8 mouse cellular contexts compared by ENCODE assay signal in the genomic region with DNA sequence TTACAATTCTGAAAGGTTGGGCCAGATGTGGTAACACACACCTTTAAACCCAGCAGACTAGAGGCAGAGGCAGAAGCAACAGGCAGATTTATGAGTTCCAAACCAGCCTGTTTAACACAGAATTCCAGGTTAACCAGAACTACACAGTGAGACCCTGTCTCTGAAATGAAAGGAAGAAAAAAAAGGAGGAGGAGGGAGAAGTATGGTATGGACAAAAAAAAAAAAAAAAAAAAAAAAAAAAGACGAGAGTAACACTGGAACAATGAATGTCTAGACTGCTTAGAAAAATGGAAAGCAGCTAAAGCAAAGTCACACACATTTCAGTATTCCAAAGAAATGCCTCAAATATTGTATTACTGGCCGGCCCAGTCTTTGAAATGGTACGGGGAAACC. TPM values are rescaled to one million over a fixed set of nuclear protein-coding genes. Genes with fewer than 3 reads are reported as not detected.
DNase-seq lines count a peak whose midpoint lies in the region; ATAC-seq and TF ChIP-seq lines count a peak whose summit lies in the region.

No protein-coding gene starts in this region.

- no peaks in the 10 kb centered on the region for H3K27me3 ChIP-seq in heart, embryonic 11.5 days (ENCODE audit: control insufficient read depth, insufficient read depth, low read length)
- no peaks in the 10 kb centered on the region for H3K27me3 ChIP-seq in C2C12 (ENCODE audit: control insufficient read depth, insufficient read depth, insufficient read length)
- H3K27me3 ChIP-seq in forebrain, embryonic 14.5 days (replicated peaks; ENCODE audit: control insufficient read depth, insufficient read depth, low read length), result no peaks in the 10 kb centered on the region
- no peaks in the 10 kb centered on the region for H3K27me3 ChIP-seq in liver, embryonic 16.5 days (ENCODE audit: control insufficient read depth, insufficient read depth, low read depth, low read length)

- H3K36me3 ChIP-seq in heart, embryonic 11.5 days (ENCODE audit: control insufficient read depth, insufficient read depth, low read length), result no peaks in the 10 kb centered on the region
- H3K36me3 ChIP-seq in C2C12 (ENCODE audit: control insufficient read depth, insufficient read depth), result no peaks in the 10 kb centered on the region
- H3K36me3 ChIP-seq in forebrain, embryonic 14.5 days (ENCODE audit: control insufficient read depth, insufficient read depth, low read length), result no peaks in the 10 kb centered on the region
- no peaks in the 10 kb centered on the region; the same call in 1 of the 2 replicates for H3K36me3 ChIP-seq in liver, embryonic 16.5 days (ENCODE audit: control insufficient read depth, insufficient read depth)

- DNase-seq in heart, adult 18-20 months, result no peak
- no peak for DNase-seq in forebrain, embryonic 14.5 days (ENCODE audit: low spot score)
- DNase-seq in gastrocnemius, postnatal 4 days (ENCODE audit: low spot score in 2 of 2), result no peak
- no peak for DNase-seq in ovary, adult 18-20 months (ENCODE audit: low spot score)
- no peak for DNase-seq in thymus, adult 18-20 months

- peak overlapping the region; percentile 84 for H3K9ac ChIP-seq in heart, embryonic 11.5 days (ENCODE audit: low read depth, low read length)
- H3K9ac ChIP-seq in forebrain, embryonic 14.5 days (ENCODE audit: low read length), result peak overlapping the region; percentile 75
- peak overlapping the region; percentile 82 for H3K9ac ChIP-seq in liver, embryonic 16.5 days (ENCODE audit: low read depth, low read length)

- peaks cover 68% of the 10 kb centered on the region for H3K79me2 ChIP-seq in C2C12 (ENCODE audit: control insufficient read depth, insufficient read depth)

- peak overlapping the region; percentile 77 for H3ac ChIP-seq in C2C12 (ENCODE audit: control insufficient read depth, insufficient read length, low read depth)

- 0% methylated on average over 3 of the region's 3 CpGs for WGBS in heart, embryonic 11.5 days (ENCODE audit: insufficient replicate concordance)
- 1% methylated on average over 3 of the region's 3 CpGs for WGBS in forebrain, embryonic 14.5 days
- 1% methylated on average over 3 of the region's 3 CpGs for WGBS in liver, embryonic 16.5 days (ENCODE audit: insufficient replicate concordance)

- TF ChIP-seq CTCF in C2C12 (IDR thresholded peaks at IDR 0.05; ENCODE audit: control insufficient read depth, insufficient read depth, insufficient read length), result no peak

- H3K9me3 ChIP-seq in heart, embryonic 11.5 days (replicated peaks; ENCODE audit: control insufficient read depth, low read length), result no peaks in the 10 kb centered on the region
- H3K9me3 ChIP-seq in forebrain, embryonic 14.5 days (replicated peaks; ENCODE audit: control insufficient read depth, low read length), result 0 out of 2 replicates have a peak, but pooled peaks cover 3% of the 10 kb centered on the region
- no peaks in the 10 kb centered on the region for H3K9me3 ChIP-seq in liver, embryonic 16.5 days (replicated peaks; ENCODE audit: control insufficient read depth, low read length)

- H3K4me1 ChIP-seq in heart, embryonic 11.5 days (ENCODE audit: control insufficient read depth, insufficient read depth, low read length), result 0 out of 2 replicates have a peak, but pooled peaks cover 4% of the 10 kb centered on the region
- H3K4me1 ChIP-seq in forebrain, embryonic 14.5 days (ENCODE audit: control insufficient read depth, insufficient read depth, low read length), result peaks cover 12% of the 10 kb centered on the region
- H3K4me1 ChIP-seq in liver, embryonic 16.5 days (ENCODE audit: control insufficient read depth, low read depth, low read length), result peaks cover 6% of the 10 kb centered on the region

- H3K27ac ChIP-seq in heart, embryonic 11.5 days (ENCODE audit: low read depth, low read length), result no peak overlapping the region
- H3K27ac ChIP-seq in forebrain, embryonic 14.5 days (ENCODE audit: low read depth, low read length), result no peak overlapping the region
- H3K27ac ChIP-seq in liver, embryonic 16.5 days (ENCODE audit: low read length), result no peak overlapping the region

- no peak for ATAC-seq in heart, embryonic 11.5 days (replicated peaks; ENCODE audit: insufficient number of reproducible peaks, low FRiP score, low TSS enrichment)
- ATAC-seq in forebrain, embryonic 14.5 days, result no peak
- no peak for ATAC-seq in liver, embryonic 16.5 days (ENCODE audit: low read depth)

- H3K4me3 ChIP-seq in heart, embryonic 11.5 days (ENCODE audit: low read depth, low read length), result peak overlapping the region; percentile 87
- H3K4me3 ChIP-seq in C2C12 (ENCODE audit: insufficient read depth, poor library complexity, severe bottlenecking), result peak overlapping the region; percentile 80
- peak overlapping the region; percentile 85 for H3K4me3 ChIP-seq in forebrain, embryonic 14.5 days (ENCODE audit: low read depth, low read length)
- H3K4me3 ChIP-seq in liver, embryonic 16.5 days (ENCODE audit: low read depth, low read length), result peak overlapping the region; percentile 83

- H3K79me3 ChIP-seq in C2C12 (ENCODE audit: low read depth), result peaks cover 35% of the 10 kb centered on the region

- peak overlapping the region; percentile 84 for H3K4me2 ChIP-seq in heart, embryonic 11.5 days
- H3K4me2 ChIP-seq in forebrain, embryonic 14.5 days (ENCODE audit: low read length), result peak overlapping the region; percentile 87
- H3K4me2 ChIP-seq in liver, embryonic 16.5 days (ENCODE audit: low read depth, low read length), result peak overlapping the region; percentile 78

TF ChIP-seq in C2C12, 6 proteins besides CTCF, POLR2A, EP300 and RAD21:
- TF ChIP-seq MAX (IDR thresholded peaks at IDR 0.05) (no peak), FOSL1 (IDR thresholded peaks at IDR 0.05; ENCODE audit: insufficient read depth, low read length, poor library complexity, severe bottlenecking) (no peak), MYOG (IDR thresholded peaks at IDR 0.05; ENCODE audit: control insufficient read depth, extremely low read depth, insufficient read length) (no peak), USF1 (IDR thresholded peaks at IDR 0.05; ENCODE audit: low read depth) (no peak), MYOD1 (IDR thresholded peaks at IDR 0.05; ENCODE audit: control insufficient read depth, insufficient read length, low read depth) (no peak)
TF ChIP-seq in C2C12: peak in this region for 0.

RNA-seq across cellular contexts. Expression of gene Ipo8, which starts 0.9 kb away (rescaled TPM):
- 17.9 and 18.1 TPM in 2 replicates for polyA plus RNA-seq in heart, embryonic 11.5 days (2014; fragmentation: Nextera tagmentation; extraction: Ambion mirVana)
- total RNA-seq in heart, adult 18-20 months (2021), result 10 to 100 TPM; 24.9 to 27.3 TPM
- polyA plus RNA-seq in C2C12 (2012; fragmentation: generic; extraction: Trizol), result 14.1 TPM
- polyA plus RNA-seq in forebrain, embryonic 14.5 days (2014; fragmentation: Nextera tagmentation; extraction: Ambion mirVana), result 12.2 and 17.9 TPM in 2 replicates
- polyA plus RNA-seq in liver, embryonic 16.5 days (2015; fragmentation: Nextera tagmentation; extraction: Ambion mirVana), result 6.0 and 7.1 TPM in 2 replicates
- 10 to 100 TPM; 27.3 to 27.7 TPM for total RNA-seq in gastrocnemius, postnatal 4 days (2021)
